Mouse (Mus musculus) stomach, postnatal 0 days (tissue): ENCODE measurements around the gene Atp6v1fnb.

Source experiments
- CTCF ChIP-seq: IDR thresholded peaks from 2 replicates; pipeline ENCODE4 v1.5.1; 2016; ENCODE audit warnings: antibody characterized with exemption, low read depth, mild to moderate bottlenecking, moderate library complexity
- EP300 ChIP-seq: optimal IDR thresholded peaks from 2 replicates; pipeline ENCODE3; 2016; ENCODE audit warnings: antibody characterized with exemption

DNA sequence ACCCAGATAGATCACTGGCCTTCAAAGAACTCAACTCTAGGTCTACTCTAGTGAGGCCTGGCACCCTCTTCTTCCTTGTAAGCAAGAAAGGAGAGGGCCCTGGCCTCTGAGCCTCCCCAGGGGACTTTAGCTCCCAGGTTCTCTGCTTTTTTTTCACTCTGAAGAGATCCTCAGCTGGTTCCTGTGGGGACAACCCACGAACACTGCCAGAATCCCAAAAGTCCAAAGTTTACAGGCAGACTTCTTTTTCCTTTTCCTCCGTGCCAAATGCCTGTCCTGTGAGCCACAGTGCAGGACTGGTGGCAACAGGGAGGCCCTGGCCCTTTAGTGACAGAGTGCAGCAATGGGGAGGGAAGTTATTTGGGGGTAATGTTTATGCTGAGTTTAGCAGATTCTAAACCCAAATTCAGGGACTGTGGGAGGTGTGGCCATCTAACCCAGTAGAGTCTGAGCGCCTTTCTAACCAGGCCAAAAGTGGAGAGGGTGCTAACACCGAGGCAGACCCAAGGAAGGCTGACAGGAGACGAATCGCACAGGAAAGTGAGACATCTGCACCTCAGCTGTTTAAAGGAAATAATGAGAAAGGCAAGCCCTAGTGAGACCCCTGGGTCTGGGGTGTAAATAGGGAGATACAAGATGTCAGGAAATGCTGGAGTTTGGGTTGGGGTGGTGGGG, 51.5 kb downstream of the Atp6v1fnb start:
- TF ChIP-seq CTCF: no peak
- no peak for TF ChIP-seq EP300
